Mouse (Mus musculus) hindbrain, embryonic 10.5 days (tissue): ENCODE data around the gene Gabbr2. TPM values are rescaled to one million over a fixed set of nuclear protein-coding genes. Genes with fewer than 3 reads are reported as not detected.

Source experiments
- DNase-seq: peaks from one replicate; pipeline ENCODE4 v3.0.0-alpha.2; 2017; ENCODE audit warnings: low spot score
- H3K27ac ChIP-seq: fragments of 300-500 bp; sonication (generic); 2 replicates; pipeline ENCODE4 v1.5.1; 2016; ENCODE audit warnings: mild to moderate bottlenecking, moderate library complexity
- H3K27me3 ChIP-seq: fragments of 300-500 bp; sonication (generic); 2 replicates; pipeline ENCODE4 v1.6.1; 2016; ENCODE audit warnings: mild to moderate bottlenecking; ENCODE audit not compliant: poor library complexity, insufficient read depth, severe bottlenecking
- H3K36me3 ChIP-seq: fragments of 300-500 bp; sonication (generic); 2 replicates; pipeline ENCODE4 v1.6.1; 2016; ENCODE audit warnings: mild to moderate bottlenecking, moderate library complexity
- H3K4me1 ChIP-seq: fragments of 300-500 bp; sonication (generic); replicated peaks from 2 replicates; pipeline ENCODE4 v1.6.1; 2016; ENCODE audit warnings: mild to moderate bottlenecking
- H3K4me3 ChIP-seq: fragments of 300-500 bp; sonication (generic); 2 replicates; pipeline ENCODE4 v1.5.1; 2016; ENCODE audit warnings: mild to moderate bottlenecking, moderate library complexity
- H3K9me3 ChIP-seq: fragments of 300-500 bp; sonication (generic); 2 replicates; pipeline ENCODE4 v1.6.1; 2016; ENCODE audit warnings: mild to moderate bottlenecking, moderate library complexity
- WGBS: fragments of 180-500 bp; shearing (Covaris S2); methylation state at CpG from one replicate; pipeline ENCODE4 v1.1.7; 2016; 5-methylcytosine and 5-hydroxymethylcytosine counted together
- polyA plus RNA-seq: library from polyadenylated mRNA; unstranded; fragments of >200 nt; fragmentation: Nextera tagmentation; extraction: Ambion mirVana; gene quantifications from 2 replicates; pipeline ENCODE4 v1.2.1, GENCODE M21; 2016

Gene Gabbr2
- polyA plus RNA-seq, 1 experiment from 2014 or later = 0.27 TPM

DNA sequence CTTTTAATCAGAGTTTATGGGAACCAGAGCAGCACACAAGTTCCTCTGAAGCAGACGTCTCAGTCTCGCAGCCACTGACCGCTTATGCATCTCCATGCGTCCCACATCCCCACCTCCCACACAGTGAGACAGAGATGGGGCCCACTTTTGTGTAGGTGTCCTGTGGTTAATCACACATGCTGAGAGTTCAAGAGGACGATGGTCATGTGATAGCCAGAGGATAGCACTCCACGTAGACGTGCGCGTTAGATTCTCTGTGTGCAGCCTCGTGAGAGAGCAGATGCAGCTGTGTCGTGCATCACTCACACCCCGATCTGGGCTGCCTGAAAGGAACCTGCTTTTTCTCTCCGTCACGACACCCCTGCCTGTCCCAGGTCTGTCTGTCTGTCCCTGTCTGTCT is 167.9 kb downstream of the Gabbr2 start:
- DNase-seq = no peak
- 86% methylated on average over 14 of the region's 14 CpGs for WGBS
- Histone ChIP-seq H3K36me3 (no peaks in the 10 kb centered on the region), H3K27me3 (no peaks in the 10 kb centered on the region), H3K27ac (no peak overlapping the region), H3K4me3 (no peak overlapping the region), H3K4me1 (peaks cover 36% of the 10 kb centered on the region), H3K9me3 (no peaks in the 10 kb centered on the region)

DNA sequence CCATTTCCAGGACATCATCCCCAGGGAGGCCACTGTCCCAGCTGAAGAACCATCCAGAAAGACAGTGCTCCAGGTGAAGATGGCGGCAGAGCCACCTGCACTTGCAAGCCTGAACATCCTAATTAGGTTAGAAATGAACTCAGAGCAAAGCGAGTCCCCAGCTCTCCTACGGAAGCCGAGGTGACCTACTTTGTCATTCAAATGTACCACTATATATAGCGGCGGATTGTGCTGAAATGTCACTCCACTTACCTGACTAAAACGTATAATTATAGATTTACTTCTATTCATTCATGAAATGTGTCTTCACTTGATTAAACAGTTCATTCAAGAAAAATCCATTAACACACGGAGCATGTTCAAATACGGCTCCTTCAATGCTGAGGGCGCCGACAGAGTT is 170.0 kb downstream of the Gabbr2 start:
- WGBS = 89% methylated on average over 11 of the region's 11 CpGs
- Histone ChIP-seq H3K36me3 (no peaks in the 10 kb centered on the region), H3K27ac (no peak overlapping the region), H3K4me1 (peaks cover 28% of the 10 kb centered on the region), H3K9me3 (no peaks in the 10 kb centered on the region), H3K27me3 (no peaks in the 10 kb centered on the region), H3K4me3 (no peak overlapping the region)
- no peak for DNase-seq

DNA sequence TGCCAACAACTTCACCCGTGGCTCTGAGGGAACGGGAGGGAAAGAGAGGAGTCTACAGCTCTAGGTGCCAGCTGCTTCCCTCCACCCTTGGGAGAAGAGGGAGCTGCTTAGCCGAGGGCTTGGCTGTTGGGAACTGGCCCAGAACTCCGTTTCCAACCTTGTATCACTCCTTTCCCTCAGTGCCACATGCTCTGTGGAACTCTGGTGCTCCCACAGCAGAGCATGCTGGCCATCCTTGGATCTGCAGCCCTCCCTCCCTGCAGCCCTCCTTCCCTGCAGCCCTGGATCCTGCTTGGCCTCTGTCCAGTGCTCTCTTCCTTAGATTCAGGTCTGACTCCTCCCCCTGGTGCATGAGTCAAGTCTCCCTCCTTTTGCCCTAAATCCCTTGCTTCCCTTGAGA is 176.7 kb downstream of the Gabbr2 start:
- no peak for DNase-seq
- H3K36me3 ChIP-seq = no peaks in the 10 kb centered on the region
- no peaks in the 10 kb centered on the region for H3K9me3 ChIP-seq
- no peaks in the 10 kb centered on the region for H3K27me3 ChIP-seq
- H3K27ac ChIP-seq = no peak overlapping the region
- no peak overlapping the region for H3K4me3 ChIP-seq
- H3K4me1 ChIP-seq = peaks cover 17% of the 10 kb centered on the region
- 73% methylated on average over 4 of the region's 4 CpGs for WGBS

DNA sequence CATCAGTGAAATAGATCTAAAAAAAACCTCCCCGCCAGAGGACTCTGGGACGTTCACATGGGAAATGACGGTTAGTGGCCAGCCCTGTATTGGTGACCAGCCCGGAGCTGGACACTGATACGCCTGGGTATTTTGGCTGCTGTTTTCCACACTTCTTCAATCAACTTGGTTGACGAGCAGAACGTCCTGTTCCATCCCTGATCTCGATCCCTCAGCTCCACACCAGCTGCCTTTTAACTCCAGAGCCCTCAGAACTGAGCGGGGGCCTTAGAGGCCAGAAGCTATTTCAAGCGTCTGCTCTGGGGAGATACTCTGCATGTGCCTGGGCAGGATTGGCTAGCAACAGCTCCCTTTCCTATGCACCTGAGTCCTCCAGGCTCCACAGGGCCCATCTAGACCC is 177.4 kb downstream of the Gabbr2 start:
- no peak for DNase-seq
- WGBS = 85% methylated on average over 10 of the region's 10 CpGs
- no peaks in the 10 kb centered on the region for H3K27me3 ChIP-seq
- H3K4me1 ChIP-seq = peaks cover 17% of the 10 kb centered on the region
- no peaks in the 10 kb centered on the region for H3K36me3 ChIP-seq
- no peak overlapping the region for H3K4me3 ChIP-seq
- no peak overlapping the region for H3K27ac ChIP-seq
- H3K9me3 ChIP-seq = no peaks in the 10 kb centered on the region

DNA sequence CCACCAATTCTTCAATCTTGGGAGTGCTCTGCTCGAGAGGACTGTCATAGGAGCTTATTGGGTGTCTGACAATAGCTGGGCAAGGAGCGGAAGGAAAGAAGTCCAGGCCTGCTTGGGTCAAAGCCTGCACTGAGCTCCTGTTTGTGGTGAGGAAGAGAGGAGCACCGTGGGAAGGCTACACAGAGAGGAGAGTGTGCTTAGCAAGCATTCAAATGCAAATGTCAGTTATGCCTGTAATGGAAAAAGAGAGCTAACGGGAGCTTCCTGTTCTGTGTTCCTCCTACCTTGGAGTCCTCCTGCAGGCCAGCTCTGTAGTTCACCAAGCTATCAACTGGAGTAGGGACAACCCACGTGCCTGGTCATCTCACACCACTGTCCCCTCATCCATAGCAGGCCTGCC is 180.5 kb downstream of the Gabbr2 start:
- Histone ChIP-seq H3K9me3 (no peaks in the 10 kb centered on the region), H3K27me3 (no peaks in the 10 kb centered on the region), H3K27ac (peak overlapping the region; percentile 35; the same call in 1 of the 2 replicates), H3K4me3 (no peak overlapping the region), H3K4me1 (peaks cover 8% of the 10 kb centered on the region), H3K36me3 (no peaks in the 10 kb centered on the region)
- WGBS = 51% methylated on average over 5 of the region's 5 CpGs
- DNase-seq = no peak

DNA sequence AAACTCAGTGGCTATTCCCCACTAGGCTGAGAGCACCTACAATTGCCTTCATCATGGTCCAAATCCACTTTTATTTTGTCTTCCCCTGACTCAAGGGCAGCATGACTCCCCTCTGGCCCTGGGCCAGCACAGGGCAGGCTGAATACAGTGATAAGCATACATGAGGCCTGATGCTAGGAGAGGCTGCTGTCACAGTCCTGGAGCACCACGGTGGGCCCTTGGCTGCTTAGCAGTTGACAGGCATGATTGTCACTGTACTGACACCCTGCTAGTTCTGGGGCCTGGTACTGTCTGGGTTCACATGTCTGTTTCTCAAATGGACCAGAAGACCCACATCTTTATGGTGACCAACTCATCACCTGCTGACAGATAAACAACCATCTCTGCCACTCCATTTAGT is 184.8 kb downstream of the Gabbr2 start:
- H3K4me3 ChIP-seq = no peak overlapping the region
- no peaks in the 10 kb centered on the region for H3K36me3 ChIP-seq
- no peak overlapping the region for H3K27ac ChIP-seq
- no peaks in the 10 kb centered on the region for H3K27me3 ChIP-seq
- H3K9me3 ChIP-seq = no peaks in the 10 kb centered on the region
- no peak for DNase-seq
- 85% methylated on average over 1 of the region's 1 CpGs for WGBS
- peaks cover 18% of the 10 kb centered on the region for H3K4me1 ChIP-seq

DNA sequence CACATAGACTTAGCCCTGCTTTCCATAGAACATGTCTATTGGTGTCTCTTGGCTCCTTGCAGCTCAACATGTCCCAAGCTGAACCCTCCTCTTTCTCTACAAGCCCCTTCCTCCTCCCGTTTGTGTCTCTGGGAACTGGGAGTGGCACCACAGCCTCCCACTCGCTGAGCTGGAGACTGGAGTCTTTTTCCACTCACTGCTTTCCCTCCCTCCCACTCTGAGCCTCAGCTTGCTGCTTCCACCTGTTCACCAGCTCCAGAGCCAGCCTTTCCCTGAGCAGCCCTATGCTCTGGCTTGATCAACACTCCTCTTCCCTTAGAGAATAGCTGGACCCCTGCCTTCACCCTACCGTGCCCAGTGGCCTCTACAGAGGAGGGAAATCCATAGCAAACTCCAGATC is 185.8 kb downstream of the Gabbr2 start:
- Histone ChIP-seq H3K4me1 (peaks cover 12% of the 10 kb centered on the region), H3K27me3 (no peaks in the 10 kb centered on the region), H3K36me3 (no peaks in the 10 kb centered on the region), H3K4me3 (no peak overlapping the region), H3K9me3 (no peaks in the 10 kb centered on the region), H3K27ac (no peak overlapping the region)
- DNase-seq = no peak
- WGBS = 67% methylated on average over 3 of the region's 3 CpGs

DNA sequence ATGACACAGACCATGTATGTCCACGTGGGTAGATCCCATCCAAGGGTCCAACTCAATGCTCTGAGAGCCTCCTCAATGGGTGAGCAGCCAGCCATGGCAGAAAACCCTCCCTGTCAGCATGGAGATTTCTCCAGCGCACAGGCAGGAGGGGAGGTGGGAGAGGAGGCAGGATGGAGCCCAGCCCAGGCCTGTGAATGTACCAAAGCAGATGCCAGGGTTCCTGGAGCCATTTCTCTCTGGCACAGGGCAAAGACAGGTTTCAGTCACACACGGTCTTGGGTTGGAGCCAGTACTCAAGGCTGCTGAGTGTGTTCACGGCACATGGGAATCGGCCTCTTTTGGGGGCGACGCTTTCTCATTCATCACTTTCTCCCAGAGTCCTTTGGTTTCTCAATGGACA is 189.3 kb downstream of the Gabbr2 start:
- Histone ChIP-seq H3K4me3 (no peak overlapping the region), H3K9me3 (no peaks in the 10 kb centered on the region), H3K4me1 (peaks cover 19% of the 10 kb centered on the region), H3K36me3 (no peaks in the 10 kb centered on the region), H3K27ac (no peak overlapping the region), H3K27me3 (no peaks in the 10 kb centered on the region)
- WGBS = 89% methylated on average over 7 of the region's 7 CpGs
- DNase-seq = no peak

DNA sequence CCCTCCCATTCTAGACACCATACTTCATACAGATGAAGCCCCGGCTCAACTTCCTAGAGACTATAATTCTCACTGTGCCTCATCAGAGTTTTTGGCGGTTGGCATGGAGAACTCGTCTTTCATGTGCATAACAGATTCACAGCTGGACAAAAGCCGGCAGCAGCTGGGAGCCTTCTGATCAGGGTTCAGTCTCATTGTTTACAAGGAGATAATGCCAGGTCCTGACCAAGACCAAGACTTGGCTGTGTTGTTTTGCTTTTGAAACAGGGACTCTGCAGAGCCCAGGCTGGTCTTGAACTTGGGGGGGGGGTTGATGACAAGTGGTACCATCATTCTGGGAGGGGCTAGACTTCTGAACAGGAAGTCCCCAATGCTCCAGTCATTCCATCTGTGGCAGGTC is 191.8 kb downstream of the Gabbr2 start:
- H3K27me3 ChIP-seq = no peaks in the 10 kb centered on the region
- 40% methylated on average over 4 of the region's 4 CpGs for WGBS

DNA sequence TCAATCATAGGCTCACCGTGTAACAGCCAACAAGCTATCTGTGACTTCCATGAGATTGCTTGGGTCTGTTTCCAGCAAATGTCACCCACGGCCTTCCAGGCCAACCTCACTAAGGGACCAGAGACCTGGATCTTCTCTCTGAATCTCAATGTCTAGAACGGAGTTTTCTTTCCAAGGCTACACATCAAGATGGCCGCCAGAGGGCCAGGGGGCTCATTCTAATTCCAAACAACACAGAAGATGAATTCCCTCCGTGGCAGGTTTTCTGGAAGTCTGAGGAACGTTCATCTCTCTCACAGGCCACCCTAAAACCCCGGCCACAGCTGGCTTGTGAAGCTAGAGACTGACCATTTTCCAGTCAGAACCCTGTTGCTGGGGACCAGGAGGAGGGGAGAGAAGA is 196.0 kb downstream of the Gabbr2 start:
- WGBS = 71% methylated on average over 7 of the region's 7 CpGs
- no peak for DNase-seq
- Histone ChIP-seq H3K4me3 (no peak overlapping the region), H3K4me1 (peaks cover 21% of the 10 kb centered on the region), H3K9me3 (no peaks in the 10 kb centered on the region), H3K27ac (no peak overlapping the region), H3K27me3 (no peaks in the 10 kb centered on the region), H3K36me3 (no peaks in the 10 kb centered on the region)

More for the DNA sequence above, 191.8 kb downstream of the Gabbr2 start:
- peak; percentile 33 for DNase-seq
- no peaks in the 10 kb centered on the region for H3K9me3 ChIP-seq
- no peaks in the 10 kb centered on the region for H3K36me3 ChIP-seq
- peak overlapping the region; percentile 50; the same call in 1 of the 2 replicates for H3K27ac ChIP-seq
- peaks cover 12% of the 10 kb centered on the region for H3K4me1 ChIP-seq
- H3K4me3 ChIP-seq = no peak overlapping the region

DNA sequence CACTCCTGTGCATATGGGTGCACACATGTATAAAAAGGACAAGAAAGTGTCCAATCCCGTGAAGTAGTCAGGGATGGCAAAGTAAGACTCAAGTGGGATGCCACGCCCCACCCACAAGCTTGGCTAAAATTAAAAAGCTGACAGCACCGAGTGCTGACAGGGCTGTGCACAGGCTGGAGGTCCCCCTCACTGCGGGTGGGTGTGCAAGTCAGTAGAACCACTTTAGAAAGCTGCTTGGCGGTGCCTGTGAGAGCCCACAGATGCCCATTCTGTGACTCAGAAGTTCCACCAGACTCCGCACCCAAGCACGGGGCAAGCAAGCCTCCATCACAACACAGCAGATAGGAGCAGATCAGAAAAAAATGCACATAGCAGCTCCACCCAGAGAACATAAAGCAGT is 197.1 kb downstream of the Gabbr2 start:
- 87% methylated on average over 7 of the region's 7 CpGs for WGBS
- Histone ChIP-seq H3K4me1 (peaks cover 17% of the 10 kb centered on the region), H3K27me3 (no peaks in the 10 kb centered on the region), H3K4me3 (no peak overlapping the region), H3K27ac (no peak overlapping the region), H3K9me3 (no peaks in the 10 kb centered on the region), H3K36me3 (no peaks in the 10 kb centered on the region)
- DNase-seq = no peak

DNA sequence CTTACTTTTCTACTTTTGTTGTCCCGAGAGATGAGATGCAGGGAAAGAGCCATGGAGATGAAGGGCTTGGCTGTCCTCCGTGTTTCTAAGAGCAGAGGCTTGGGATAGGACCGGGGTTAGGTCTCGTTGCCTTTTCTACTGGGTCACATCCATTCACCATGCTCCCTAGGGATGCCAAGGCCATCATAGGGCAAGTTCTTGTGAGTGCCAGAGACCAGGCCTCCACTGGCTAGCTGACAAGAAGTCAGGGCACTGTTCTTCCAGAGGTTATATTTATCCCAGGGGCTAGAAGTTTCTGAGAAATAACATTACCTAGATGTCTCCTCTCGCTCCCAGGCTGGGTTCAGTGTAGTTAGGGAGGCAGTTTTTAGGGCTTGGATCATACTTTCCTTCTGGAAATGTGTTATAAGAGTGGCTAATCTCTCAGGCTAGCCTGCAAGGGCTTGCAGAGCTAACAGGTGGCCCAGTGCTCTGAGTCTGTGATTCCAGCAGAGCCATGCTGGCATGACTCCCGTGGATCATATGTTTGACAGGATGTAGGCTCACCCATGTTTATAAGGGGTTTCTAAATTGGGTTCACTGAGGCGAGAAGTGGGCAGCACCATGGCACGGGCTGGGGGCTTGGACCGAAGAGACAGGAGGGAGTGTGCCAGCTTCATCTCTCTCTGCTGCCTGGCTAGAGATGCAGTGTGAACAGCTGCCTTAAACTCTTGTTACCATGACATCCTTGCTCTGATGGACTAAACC is 199.2 kb downstream of the Gabbr2 start:
- 87% methylated on average over 9 of the region's 9 CpGs for WGBS
- H3K4me1 ChIP-seq = peaks cover 15% of the 10 kb centered on the region

DNA sequence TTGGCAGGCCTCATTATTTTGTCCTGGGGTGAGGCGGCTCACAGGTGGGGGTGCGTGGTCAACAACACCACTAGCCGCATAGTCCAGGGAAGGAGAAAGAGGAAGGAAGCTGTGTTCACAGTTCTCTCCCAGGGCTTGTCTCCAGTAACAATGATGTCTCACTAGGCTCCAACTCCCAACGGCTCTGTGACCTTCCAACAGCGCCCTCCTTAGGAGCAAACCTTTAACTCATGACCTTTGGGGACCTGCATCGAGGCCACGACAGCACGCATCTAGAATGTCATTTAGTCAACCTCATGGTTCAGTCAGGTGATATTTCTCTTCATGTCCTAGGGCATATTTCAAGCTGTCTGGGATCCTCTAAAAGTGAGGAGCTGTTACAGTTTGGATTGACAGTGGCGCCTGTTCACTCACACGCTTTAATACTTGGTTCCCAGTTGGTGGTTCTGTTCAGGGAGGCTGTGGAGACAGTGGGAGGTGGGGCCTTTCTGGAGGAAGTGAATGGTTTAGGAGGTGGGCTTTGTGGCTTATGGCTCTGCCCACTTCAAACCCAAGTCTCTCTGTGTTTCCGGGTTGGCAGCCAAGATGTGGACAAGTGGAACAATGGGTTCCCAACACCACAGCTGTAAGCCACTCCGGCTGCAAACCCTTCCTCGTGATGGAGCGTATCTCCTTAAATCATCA is 200.3 kb downstream of the Gabbr2 start:
- 78% methylated on average over 14 of the region's 14 CpGs for WGBS
- no peaks in the 10 kb centered on the region for H3K27me3 ChIP-seq
- H3K4me3 ChIP-seq = no peak overlapping the region
- H3K9me3 ChIP-seq = no peaks in the 10 kb centered on the region
- DNase-seq = no peak
- H3K27ac ChIP-seq = peak overlapping the region; percentile 45; the same call in 1 of the 2 replicates
- no peaks in the 10 kb centered on the region for H3K36me3 ChIP-seq
- H3K4me1 ChIP-seq = peaks cover 15% of the 10 kb centered on the region

More for the DNA sequence above, 199.2 kb downstream of the Gabbr2 start:
- Histone ChIP-seq H3K36me3 (no peaks in the 10 kb centered on the region), H3K9me3 (no peaks in the 10 kb centered on the region), H3K27me3 (no peaks in the 10 kb centered on the region), H3K4me3 (no peak overlapping the region), H3K27ac (no peak overlapping the region)
- no peak for DNase-seq
